Mouse (Mus musculus) urinary bladder, postnatal 10 days (tissue): ENCODE measurements around the gene Zfp526.

Source experiments
- DNase-seq: peaks from one replicate; pipeline ENCODE4 v3.0.0; 2022; ENCODE audit warnings: low spot score

The Zfp526 gene

GRCm38 (mm10) chr7:25210482-25210881 lies 10.7 kb upstream of the Zfp526 start:
- no peak for DNase-seq

- DNase-seq = no peak
These were observed 8.1 kb upstream of the Zfp526 start for GRCm38 (mm10) chr7:25213099-25213498.

- DNase-seq = no peak
These were observed 7.1 kb upstream of the Zfp526 start for GRCm38 (mm10) chr7:25214172-25214571.

GRCm38 (mm10) chr7:25217653-25218395 lies 3.4 kb upstream of the Zfp526 start:
- no peak for DNase-seq

GRCm38 (mm10) chr7:25218705-25219415 lies 2.4 kb upstream of the Zfp526 start:
- DNase-seq = no peak

GRCm38 (mm10) chr7:25219416-25219750 lies 1.8 kb upstream of the Zfp526 start:
- no peak for DNase-seq

GRCm38 (mm10) chr7:25219756-25220456 lies 1.3 kb upstream of the Zfp526 start:
- peak; percentile 77 for DNase-seq

GRCm38 (mm10) chr7:25220457-25221101 lies 646 bp upstream of the Zfp526 start, which contains the start of gene Dedd2:
Gene Dedd2, minus strand, starts transcription at chr7:25220615.
- DNase-seq = no peak

GRCm38 (mm10) chr7:25222275-25222967 lies 1.2 kb downstream of the Zfp526 start:
- no peak for DNase-seq

GRCm38 (mm10) chr7:25227523-25228300 lies 6.5 kb downstream of the Zfp526 start:
- DNase-seq = no peak

GRCm38 (mm10) chr7:25230690-25231285 lies 9.6 kb downstream of the Zfp526 start:
- DNase-seq = no peak

GRCm38 (mm10) chr7:25232101-25232648 lies 10.9 kb downstream of the Zfp526 start:
- DNase-seq = no peak

- no peak for DNase-seq
These were observed 11.8 kb downstream of the Zfp526 start for GRCm38 (mm10) chr7:25233061-25233460.

GRCm38 (mm10) chr7:25235526-25235925 lies 14.3 kb downstream of the Zfp526 start:
- DNase-seq = no peak

GRCm38 (mm10) chr7:25237249-25238014 lies 16.2 kb downstream of the Zfp526 start, which contains the start of gene Gsk3a:
Gene Gsk3a, minus strand, starts transcription at chr7:25237851.
- peak; percentile 89 for DNase-seq

- peak; percentile 67 for DNase-seq
These were observed 16.9 kb downstream of the Zfp526 start for GRCm38 (mm10) chr7:25238015-25238706.

GRCm38 (mm10) chr7:25238829-25239623 lies 17.8 kb downstream of the Zfp526 start:
- DNase-seq = no peak

GRCm38 (mm10) chr7:25240631-25241030 lies 19.4 kb downstream of the Zfp526 start:
- no peak for DNase-seq
